In the genomic region with DNA sequence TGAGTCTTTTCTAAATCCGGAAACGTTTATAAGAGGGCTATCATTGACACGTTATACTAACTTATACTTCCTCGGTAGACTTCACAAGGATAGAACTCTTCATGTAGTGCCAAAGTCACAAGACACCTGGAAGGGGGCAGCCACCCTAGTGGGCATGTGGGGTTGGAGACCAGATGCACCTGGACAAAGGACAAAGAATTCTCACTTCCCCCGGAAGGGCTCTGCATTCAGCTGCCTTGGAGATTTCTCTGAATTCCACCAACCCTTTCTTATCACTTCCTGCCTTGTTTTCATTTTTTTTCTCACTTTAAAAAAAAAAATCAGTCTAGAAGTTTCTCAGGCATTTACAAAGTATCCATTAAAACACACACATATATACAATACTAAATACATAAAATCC, we compare ENCODE assay signal across 11 mouse cellular contexts. TPM values are rescaled to one million over a fixed set of nuclear protein-coding genes. Genes with fewer than 3 reads are reported as not detected.
DNase-seq lines count a peak whose midpoint lies in the region; ATAC-seq and TF ChIP-seq lines count a peak whose summit lies in the region.
"Had no signal": no experiment of that assay in that cellular context is flagged by ENCODE, and none has a peak within 500 bp of the region (broad histone marks: within the 10 kb centered on the region; RNA-seq: fewer than 3 reads in every experiment).

No protein-coding gene starts in this region.

- intact Hi-C loops in left cerebral cortex, adult 2 months (cut with DNase I), result loop anchor here (5.0 kb wide), 3 partner anchors 117 to 162 kb away; no protein-coding TSS in a partner anchor
- intact Hi-C loops in left cerebral cortex, postnatal 14 days (cut with DNase I), result loop anchor here (5.0 kb wide), 5 partner anchors 62 to 123 kb away; a partner anchor contains a TSS

- H3K36me3 ChIP-seq in heart, embryonic 16.5 days (ENCODE audit: control insufficient read depth, insufficient read depth), result no peaks in the 10 kb centered on the region
- H3K36me3 ChIP-seq: liver, embryonic 15.5 days had no signal

- peaks cover 22% of the 10 kb centered on the region for H3K4me1 ChIP-seq in heart, embryonic 16.5 days (ENCODE audit: control insufficient read depth, insufficient read depth, low read length)

- H3K4me3 ChIP-seq in left cerebral cortex, adult 2 months, result peak overlapping the region; percentile 73
- no peak overlapping the region for H3K4me3 ChIP-seq in heart, embryonic 16.5 days (ENCODE audit: low read length)

- ATAC-seq in heart, embryonic 16.5 days (replicated peaks; ENCODE audit: extremely low read depth, insufficient read depth, low FRiP score), result no peak
- no peak for ATAC-seq in CD4-positive, CD25-positive, alpha-beta regulatory T cell, adult 4 months

- no peaks in the 10 kb centered on the region for H3K27me3 ChIP-seq in heart, embryonic 16.5 days (ENCODE audit: control insufficient read depth, insufficient read depth, low read length)
- H3K27me3 ChIP-seq: forebrain, embryonic 13.5 days had no signal

- no peaks in the 10 kb centered on the region for H3K9me3 ChIP-seq in heart, embryonic 16.5 days (replicated peaks; ENCODE audit: control insufficient read depth, low read length)
- H3K9me3 ChIP-seq: forebrain, embryonic 13.5 days; liver, embryonic 15.5 days had no signal

- H3K9ac ChIP-seq in heart, embryonic 16.5 days (ENCODE audit: low read length), result no peak overlapping the region

- TF ChIP-seq CTCF in left cerebral cortex, adult 2 months (IDR thresholded peaks at IDR 0.05), result no peak

- WGBS in heart, embryonic 16.5 days, result 26% methylated on average over 5 of the region's 5 CpGs

- H3K27ac ChIP-seq in left cerebral cortex, adult 2 months, result peak overlapping the region; percentile 93; the same call in 1 of the 2 replicates
- H3K27ac ChIP-seq in heart, embryonic 16.5 days (ENCODE audit: low read length), result peak overlapping the region; percentile 71

- H3K4me2 ChIP-seq in heart, embryonic 16.5 days (ENCODE audit: low read depth, low read length), result peak overlapping the region; percentile 38

- peak; percentile 82 for DNase-seq in heart, adult 11 months
- no peak for DNase-seq in heart, adult 9 months (ENCODE audit: low spot score in 2 of 2)
- no peak for DNase-seq in left cerebral cortex, adult 2 months (ENCODE audit: extremely low spot score in 1 of 2, low spot score in 2 of 2)
- no peak for DNase-seq in left cerebral cortex, postnatal 14 days (ENCODE audit: low spot score in 2 of 2)
- DNase-seq in B cell, adult 2 months, result peak; percentile 16 to 19
- DNase-seq in adrenal gland, postnatal 10 days, result no peak
- DNase-seq: kidney, adult 9 months had no signal

RNA-seq across cellular contexts. Expression of a gene that starts 0.9 kb away (rescaled TPM):
- total RNA-seq in left cerebral cortex, adult 2 months (2021), result 100 to 1,000 TPM; 219 to 221 TPM
- total RNA-seq in left cerebral cortex, postnatal 14 days (2021), result 100 to 1,000 TPM; 199 TPM
- 81.1 and 104 TPM in 2 replicates for polyA plus RNA-seq in heart, embryonic 16.5 days (2015; fragmentation: Nextera tagmentation; extraction: Ambion mirVana)
- 1 to 10 TPM; 1.5 to 5.2 TPM for polyA plus RNA-seq in CD4-positive, CD25-positive, alpha-beta regulatory T cell, adult 4 months (2017; shearing (Covaris generic))
- total RNA-seq in adrenal gland, postnatal 10 days (2021), result 10 to 100 TPM; 38.9 to 48.6 TPM

Comparison
In these comparisons a context has a peak if more than half of its experiments do, and no peak if none do; other contexts are left out.
1. DNase-seq: peak in heart, adult 11 months (single experiment) and B cell, adult 2 months (2 of 2); none in heart, adult 9 months (0 of 2), left cerebral cortex, adult 2 months (0 of 2), left cerebral cortex, postnatal 14 days (0 of 2) and adrenal gland, postnatal 10 days (single experiment).
2. RNA of a gene that starts 0.9 kb away (total RNA-seq): 219 to 221 TPM in left cerebral cortex, adult 2 months and 199 TPM in left cerebral cortex, postnatal 14 days; 38.9 to 48.6 TPM in adrenal gland, postnatal 10 days; every median in the first group is over 4 times any median in the second.